Mouse (Mus musculus): ENCODE data around the gene Tnfrsf1b.

- TF ChIP-seq CTCF (IDR thresholded peaks at IDR 0.05; ENCODE audit: borderline replicate concordance, insufficient read depth, low read depth, low read length) (no peak), POLR2A (IDR thresholded peaks at IDR 0.05; ENCODE audit: borderline replicate concordance, insufficient read depth, low read length) (no peak)
Measured at GRCm38 (mm10) chr4:145280966-145281365, 34.3 kb upstream of the Tnfrsf1b start.

Measured in cerebellum, adult 2 months (tissue).